In the genomic region with DNA sequence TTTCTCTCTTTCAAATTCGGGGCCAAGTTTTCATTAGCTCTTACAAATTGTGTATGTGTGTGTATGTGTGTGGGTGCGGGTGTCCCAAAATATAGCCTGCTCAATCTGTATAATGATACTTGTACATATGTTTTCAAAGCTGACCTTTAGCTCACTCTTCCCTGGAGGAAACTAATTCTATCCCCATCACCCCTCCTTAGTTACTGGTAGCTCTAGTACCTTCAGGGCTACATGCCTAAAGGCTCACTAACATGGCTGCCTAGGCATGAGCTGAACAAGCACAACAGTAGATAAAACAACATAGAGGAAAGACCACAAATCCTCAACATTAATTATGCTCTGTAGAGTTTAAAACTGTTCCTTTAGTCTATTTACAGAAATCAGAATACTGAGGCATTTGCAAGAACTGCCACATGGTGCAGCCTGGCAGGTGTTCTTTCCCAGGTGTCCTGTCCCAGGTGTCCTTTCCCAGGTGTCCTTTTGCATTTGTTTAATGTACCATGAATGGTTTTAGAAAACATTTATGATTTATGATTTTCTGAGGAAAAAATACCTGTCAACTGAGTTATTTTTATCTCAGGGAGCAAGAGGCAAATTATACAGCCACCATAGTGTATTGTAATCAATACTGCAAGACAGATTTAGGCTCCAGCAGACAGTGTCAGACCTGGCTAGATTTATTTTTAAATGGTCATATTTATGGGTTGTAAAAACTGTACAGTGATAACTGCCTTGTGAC, we compare ENCODE assay signal across 35 mouse cellular contexts. TPM values are rescaled to one million over a fixed set of nuclear protein-coding genes. Genes with fewer than 3 reads are reported as not detected.
DNase-seq lines count a peak whose midpoint lies in the region; ATAC-seq and TF ChIP-seq lines count a peak whose summit lies in the region.
"Had no signal": no experiment of that assay in that cellular context is flagged by ENCODE, and none has a peak within 500 bp of the region (broad histone marks: within the 10 kb centered on the region; RNA-seq: fewer than 3 reads in every experiment).

No protein-coding gene starts in this region.

- H3K36me3 ChIP-seq in liver, adult 2 months (ENCODE audit: control insufficient read depth, insufficient read depth, low read length), result no peaks in the 10 kb centered on the region
- H3K36me3 ChIP-seq in liver, embryonic 12.5 days, result no peaks in the 10 kb centered on the region
- H3K36me3 ChIP-seq in stomach, embryonic 14.5 days (ENCODE audit: control insufficient read depth, insufficient read depth, low read length), result no peaks in the 10 kb centered on the region
- no peaks in the 10 kb centered on the region for H3K36me3 ChIP-seq in forebrain, postnatal 0 days (ENCODE audit: insufficient read depth)
- H3K36me3 ChIP-seq: embryonic facial prominence, embryonic 12.5 days; G1E; heart, embryonic 10.5 days; kidney, embryonic 15.5 days; limb, embryonic 13.5 days; lung, embryonic 15.5 days; midbrain, embryonic 15.5 days; neural tube, embryonic 13.5 days had no signal

- H3K4me1 ChIP-seq in liver, adult 2 months (ENCODE audit: control insufficient read depth, insufficient read depth, low read length), result peaks cover 20% of the 10 kb centered on the region
- H3K4me1 ChIP-seq in liver, embryonic 12.5 days, result no peaks in the 10 kb centered on the region
- no peaks in the 10 kb centered on the region for H3K4me1 ChIP-seq in stomach, embryonic 14.5 days (ENCODE audit: control insufficient read depth, insufficient read depth, low read length)
- no peaks in the 10 kb centered on the region for H3K4me1 ChIP-seq in forebrain, postnatal 0 days (ENCODE audit: insufficient read depth)
- H3K4me1 ChIP-seq: embryonic facial prominence, embryonic 12.5 days; forebrain, embryonic 13.5 days; heart, embryonic 10.5 days; kidney, embryonic 15.5 days; limb, embryonic 13.5 days; lung, embryonic 15.5 days; midbrain, embryonic 15.5 days; neural tube, embryonic 13.5 days had no signal

- no peak overlapping the region for H3K9ac ChIP-seq in liver, adult 2 months (ENCODE audit: low read depth, low read length)
- H3K9ac ChIP-seq in liver, embryonic 12.5 days, result no peak overlapping the region
- no peak overlapping the region for H3K9ac ChIP-seq in stomach, embryonic 14.5 days (replicated peaks; ENCODE audit: low read depth, low read length)
- H3K9ac ChIP-seq in forebrain, postnatal 0 days, result no peak overlapping the region
- H3K9ac ChIP-seq: embryonic facial prominence, embryonic 12.5 days; forebrain, embryonic 13.5 days; hindbrain, embryonic 14.5 days; kidney, embryonic 15.5 days; limb, embryonic 13.5 days; liver, embryonic 14.5 days; lung, embryonic 15.5 days; midbrain, embryonic 15.5 days; neural tube, embryonic 13.5 days had no signal

- H3K4me2 ChIP-seq in liver, embryonic 12.5 days, result no peak overlapping the region
- no peak overlapping the region for H3K4me2 ChIP-seq in stomach, embryonic 14.5 days (replicated peaks; ENCODE audit: low read depth, low read length)
- no peak overlapping the region for H3K4me2 ChIP-seq in forebrain, postnatal 0 days (ENCODE audit: low read depth)
- H3K4me2 ChIP-seq: embryonic facial prominence, embryonic 12.5 days; forebrain, embryonic 13.5 days; hindbrain, embryonic 14.5 days; kidney, embryonic 15.5 days; limb, embryonic 13.5 days; lung, embryonic 15.5 days; midbrain, embryonic 15.5 days; neural tube, embryonic 13.5 days had no signal

- no peak for ATAC-seq in liver, embryonic 12.5 days
- ATAC-seq in stomach, embryonic 14.5 days (ENCODE audit: insufficient number of reproducible peaks, insufficient read depth, low FRiP score, low read depth), result peak; percentile 4; the same call in 1 of the 2 replicates
- ATAC-seq in forebrain, postnatal 0 days, result no peak
- ATAC-seq in activated CD4-positive, CD25-positive, alpha-beta regulatory T cell, adult 4 months, result no peak
- ATAC-seq in CD4-positive, CD25-positive, alpha-beta regulatory T cell, adult 4 months, result no peak
- ATAC-seq: inflammation-experienced regulatory T-cells, adult 6 months; midbrain, embryonic 15.5 days; Patski had no signal

- no peaks in the 10 kb centered on the region for H3K79me2 ChIP-seq in liver, adult 2 months (ENCODE audit: control insufficient read depth, insufficient read depth, low read length)

- no peak overlapping the region for H3K4me3 ChIP-seq in liver, adult 2 months (ENCODE audit: insufficient read depth, low read depth, low read length)
- H3K4me3 ChIP-seq in liver, embryonic 12.5 days, result no peak overlapping the region
- H3K4me3 ChIP-seq in stomach, embryonic 14.5 days (ENCODE audit: low read depth, low read length), result no peak overlapping the region
- no peak overlapping the region for H3K4me3 ChIP-seq in forebrain, postnatal 0 days (ENCODE audit: low read depth, low read length)
- H3K4me3 ChIP-seq: embryonic facial prominence, embryonic 12.5 days; forebrain, embryonic 13.5 days; gastrocnemius, adult 2 months; heart, embryonic 10.5 days; kidney, embryonic 15.5 days; limb, embryonic 13.5 days; lung, embryonic 15.5 days; midbrain, embryonic 15.5 days; myocyte; neural tube, embryonic 13.5 days had no signal

- no peak for DNase-seq in liver, adult 2 months (ENCODE audit: extremely low read depth, low read depth, low spot score)
- peak; percentile 46 to 63 for DNase-seq in cerebellum, postnatal 25 days
- DNase-seq in forebrain, postnatal 0 days, result no peak
- DNase-seq: adrenal gland, adult 2 months; gastrocnemius, adult 2 months; heart, postnatal 4 days; right cerebral cortex, postnatal 25 days; spleen, adult 18-20 months; thymus, adult 2 months had no signal

- peak overlapping the region; percentile 15 for H3K27ac ChIP-seq in liver, adult 2 months (replicated peaks; ENCODE audit: insufficient read depth, low read depth, low read length)
- no peak overlapping the region for H3K27ac ChIP-seq in liver, embryonic 12.5 days
- no peak overlapping the region for H3K27ac ChIP-seq in stomach, embryonic 14.5 days (ENCODE audit: low read length)
- no peak overlapping the region for H3K27ac ChIP-seq in forebrain, postnatal 0 days (ENCODE audit: low read depth, low read length)
- H3K27ac ChIP-seq: embryonic facial prominence, embryonic 12.5 days; forebrain, embryonic 13.5 days; gastrocnemius, adult 2 months; heart, embryonic 10.5 days; hindbrain, embryonic 14.5 days; kidney, embryonic 15.5 days; limb, embryonic 13.5 days; liver, embryonic 14.5 days; lung, embryonic 15.5 days; macrophage; midbrain, embryonic 15.5 days; neural tube, embryonic 13.5 days had no signal

- TF ChIP-seq POLR2A in liver, adult 2 months (IDR thresholded peaks at IDR 0.05; ENCODE audit: extremely low read depth, insufficient read depth, low read length), result no peak

- TF ChIP-seq CTCF in liver, adult 2 months (IDR thresholded peaks at IDR 0.05; ENCODE audit: low read depth, low read length), result no peak
- TF ChIP-seq CTCF in forebrain, postnatal 0 days (IDR thresholded peaks at IDR 0.05; ENCODE audit: low read depth), result no peak

- H3K27me3 ChIP-seq in liver, adult 2 months (ENCODE audit: control insufficient read depth, insufficient read depth, low read length), result no peaks in the 10 kb centered on the region
- no peaks in the 10 kb centered on the region for H3K27me3 ChIP-seq in liver, embryonic 12.5 days (replicated peaks)
- H3K27me3 ChIP-seq in stomach, embryonic 14.5 days (ENCODE audit: control insufficient read depth, insufficient read depth, low read length), result no peaks in the 10 kb centered on the region
- no peaks in the 10 kb centered on the region for H3K27me3 ChIP-seq in forebrain, postnatal 0 days (ENCODE audit: insufficient read depth, low read length)
- H3K27me3 ChIP-seq: CH12.LX; embryonic facial prominence, embryonic 12.5 days; forebrain, embryonic 13.5 days; kidney, embryonic 15.5 days; limb, embryonic 13.5 days; lung, embryonic 15.5 days; midbrain, embryonic 15.5 days; neural tube, embryonic 13.5 days; Patski had no signal

- no peaks in the 10 kb centered on the region for H3K9me3 ChIP-seq in liver, embryonic 12.5 days (replicated peaks)
- no peaks in the 10 kb centered on the region for H3K9me3 ChIP-seq in stomach, embryonic 14.5 days (ENCODE audit: control insufficient read depth, low read depth, low read length)
- no peaks in the 10 kb centered on the region for H3K9me3 ChIP-seq in forebrain, postnatal 0 days (ENCODE audit: low read length)
- H3K9me3 ChIP-seq: embryonic facial prominence, embryonic 12.5 days; forebrain, embryonic 13.5 days; G1E; heart, embryonic 10.5 days; kidney, embryonic 15.5 days; limb, embryonic 13.5 days; lung, embryonic 15.5 days; midbrain, embryonic 15.5 days; neural tube, embryonic 13.5 days had no signal

- 88% methylated on average over 2 of the region's 2 CpGs for WGBS in liver, adult 2 months
- 56% methylated on average over 2 of the region's 2 CpGs for WGBS in liver, embryonic 12.5 days (ENCODE audit: insufficient replicate concordance)
- WGBS in stomach, embryonic 14.5 days, result 87% methylated on average over 2 of the region's 2 CpGs
- 94% methylated on average over 2 of the region's 2 CpGs for WGBS in forebrain, postnatal 0 days

RNA-seq across cellular contexts. Expression of a gene that starts 24.4 kb away (rescaled TPM):
- total RNA-seq in liver, adult 2 months (2014; rRNA removed), result 27.3 and 45.3 TPM in 2 replicates
- 27.1 and 28.0 TPM in 2 replicates for polyA plus RNA-seq in liver, adult 2 months (2012; rRNA removed)
- not detected in 2 replicates for polyA plus RNA-seq in liver, embryonic 12.5 days (2016; fragmentation: Nextera tagmentation; extraction: Ambion mirVana)
- polyA plus RNA-seq in stomach, embryonic 14.5 days (2014; fragmentation: Nextera tagmentation; extraction: Ambion mirVana), result 0.32 TPM in 1 of 2 replicates, not detected in the other
- total RNA-seq in forebrain, postnatal 0 days (2014; rRNA removed), result not detected in 2 replicates
- not detected in 2 replicates for polyA plus RNA-seq in forebrain, postnatal 0 days (2015; fragmentation: Nextera tagmentation; extraction: Ambion mirVana)
- not detected for polyA plus RNA-seq in activated CD4-positive, CD25-positive, alpha-beta regulatory T cell, adult 4 months (2017; shearing (Covaris generic))
- polyA plus RNA-seq in CD4-positive, CD25-positive, alpha-beta regulatory T cell, adult 4 months (2017; shearing (Covaris generic)), result not detected
- total RNA-seq: CH12.LX; common myeloid progenitor, adult 5-6 weeks; G1E; gastrocnemius, adult 2 months; heart, postnatal 4 days; left cerebral cortex, postnatal 14 days had no signal
- polyA plus RNA-seq: embryonic facial prominence, embryonic 12.5 days; forebrain, embryonic 13.5 days; frontal cortex, adult 2 months; G1E; heart, embryonic 10.5 days; hindbrain, embryonic 14.5 days; inflammation-experienced regulatory T-cells, adult 6 months; macrophage; midbrain, embryonic 15.5 days; myocyte; neural tube, embryonic 13.5 days; Patski had no signal

RNA-seq across cellular contexts. Expression of a gene that starts 31.7 kb away (rescaled TPM):
- total RNA-seq in liver, adult 2 months (2014; rRNA removed), result 1,087 and 1,480 TPM in 2 replicates
- 241 and 265 TPM in 2 replicates for polyA plus RNA-seq in liver, adult 2 months (2012; rRNA removed)
- 85.9 and 86.6 TPM in 2 replicates for polyA plus RNA-seq in liver, embryonic 12.5 days (2016; fragmentation: Nextera tagmentation; extraction: Ambion mirVana)
- polyA plus RNA-seq in stomach, embryonic 14.5 days (2014; fragmentation: Nextera tagmentation; extraction: Ambion mirVana), result 0.90 TPM in 1 of 2 replicates, not detected in the other
- not detected in 2 replicates for total RNA-seq in forebrain, postnatal 0 days (2014; rRNA removed)
- not detected in 2 replicates for polyA plus RNA-seq in forebrain, postnatal 0 days (2015; fragmentation: Nextera tagmentation; extraction: Ambion mirVana)
- polyA plus RNA-seq in activated CD4-positive, CD25-positive, alpha-beta regulatory T cell, adult 4 months (2017; shearing (Covaris generic)), result not detected
- not detected for polyA plus RNA-seq in CD4-positive, CD25-positive, alpha-beta regulatory T cell, adult 4 months (2017; shearing (Covaris generic))
- total RNA-seq: CH12.LX; common myeloid progenitor, adult 5-6 weeks; G1E; gastrocnemius, adult 2 months; heart, postnatal 4 days; left cerebral cortex, postnatal 14 days had no signal
- polyA plus RNA-seq: adrenal gland, adult 2 months; forebrain, embryonic 13.5 days; frontal cortex, adult 2 months; G1E; hindbrain, embryonic 14.5 days; inflammation-experienced regulatory T-cells, adult 6 months; limb, embryonic 13.5 days; macrophage; midbrain, embryonic 15.5 days; myocyte; neural tube, embryonic 13.5 days; Patski had no signal

RNA-seq across cellular contexts. Expression of a gene that starts 50.7 kb away (rescaled TPM):
- not detected in 2 replicates for total RNA-seq in liver, adult 2 months (2014; rRNA removed)
- polyA plus RNA-seq in liver, adult 2 months (2012; rRNA removed), result not detected in 2 replicates
- not detected in 2 replicates for polyA plus RNA-seq in liver, embryonic 12.5 days (2016; fragmentation: Nextera tagmentation; extraction: Ambion mirVana)
- polyA plus RNA-seq in stomach, embryonic 14.5 days (2014; fragmentation: Nextera tagmentation; extraction: Ambion mirVana), result not detected in 2 replicates
- not detected in 2 replicates for total RNA-seq in forebrain, postnatal 0 days (2014; rRNA removed)
- polyA plus RNA-seq in forebrain, postnatal 0 days (2015; fragmentation: Nextera tagmentation; extraction: Ambion mirVana), result not detected in 2 replicates
- not detected for polyA plus RNA-seq in activated CD4-positive, CD25-positive, alpha-beta regulatory T cell, adult 4 months (2017; shearing (Covaris generic))
- not detected for polyA plus RNA-seq in CD4-positive, CD25-positive, alpha-beta regulatory T cell, adult 4 months (2017; shearing (Covaris generic))
- total RNA-seq: adrenal gland, adult 2 months; adrenal gland, postnatal 4 days; CH12.LX; common myeloid progenitor, adult 5-6 weeks; G1E; gastrocnemius, adult 2 months; heart, postnatal 4 days; left cerebral cortex, postnatal 14 days had no signal
- polyA plus RNA-seq: adrenal gland, adult 2 months; embryonic facial prominence, embryonic 12.5 days; forebrain, embryonic 13.5 days; frontal cortex, adult 2 months; G1E; gonadal fat pad, adult 2 months; heart, embryonic 10.5 days; heart, embryonic 16.5 days; hindbrain, embryonic 14.5 days; inflammation-experienced regulatory T-cells, adult 6 months; kidney, embryonic 15.5 days; limb, embryonic 13.5 days; liver, embryonic 14.5 days; lung, embryonic 15.5 days; macrophage; midbrain, embryonic 15.5 days; myocyte; neural tube, embryonic 13.5 days; Patski; thymus, adult 2 months had no signal

Comparison
In these comparisons a context has a peak if more than half of its experiments do, and no peak if none do; other contexts are left out.
1. RNA of a gene that starts 24.4 kb away (polyA plus RNA-seq): 27.1 to 28.0 TPM in liver, adult 2 months; not detected in CD4-positive, CD25-positive, alpha-beta regulatory T cell, adult 4 months, not detected in liver, embryonic 12.5 days, 0.32 TPM in stomach, embryonic 14.5 days, not detected in forebrain, postnatal 0 days and not detected in activated CD4-positive, CD25-positive, alpha-beta regulatory T cell, adult 4 months; every median in the first group is over 10 times any median in the second.
2. DNase-seq: peak in cerebellum, postnatal 25 days (2 of 2); none in liver, adult 2 months (single experiment) and forebrain, postnatal 0 days (single experiment).
3. RNA of a gene that starts 31.7 kb away (polyA plus RNA-seq): 241 to 265 TPM in liver, adult 2 months and 85.9 to 86.6 TPM in liver, embryonic 12.5 days; 0.90 TPM in stomach, embryonic 14.5 days, not detected in forebrain, postnatal 0 days, not detected in activated CD4-positive, CD25-positive, alpha-beta regulatory T cell, adult 4 months and not detected in CD4-positive, CD25-positive, alpha-beta regulatory T cell, adult 4 months; every median in the first group is over 10 times any median in the second.